Mouse (Mus musculus): ENCODE measurements around the gene Adam26b. TPM values are rescaled to one million over a fixed set of nuclear protein-coding genes. Genes with fewer than 3 reads are reported as not detected.
"Not testable (repeated sequence)": the region's sequence is repeated elsewhere in the genome, so short reads cannot be mapped to it uniquely, and the experiment has no call there.

Gene Adam26b
- polyA plus RNA-seq (2015; fragmentation: Nextera tagmentation; extraction: Ambion mirVana): not detected in 2 replicates

- not testable (repeated sequence) for H3K36me3 ChIP-seq; H3K4me2 ChIP-seq; H3K27ac ChIP-seq; H3K4me3 ChIP-seq (replicated peaks); ATAC-seq (replicated peaks; ENCODE audit: low FRiP score); H3K27me3 ChIP-seq; H3K9ac ChIP-seq; H3K9me3 ChIP-seq (replicated peaks); H3K4me1 ChIP-seq
Measured at GRCm38 (mm10) chr8:43528006-43528405, at the start of gene Adam26b. Adam26b (minus strand) TSS chr8:43528106.

DNA sequence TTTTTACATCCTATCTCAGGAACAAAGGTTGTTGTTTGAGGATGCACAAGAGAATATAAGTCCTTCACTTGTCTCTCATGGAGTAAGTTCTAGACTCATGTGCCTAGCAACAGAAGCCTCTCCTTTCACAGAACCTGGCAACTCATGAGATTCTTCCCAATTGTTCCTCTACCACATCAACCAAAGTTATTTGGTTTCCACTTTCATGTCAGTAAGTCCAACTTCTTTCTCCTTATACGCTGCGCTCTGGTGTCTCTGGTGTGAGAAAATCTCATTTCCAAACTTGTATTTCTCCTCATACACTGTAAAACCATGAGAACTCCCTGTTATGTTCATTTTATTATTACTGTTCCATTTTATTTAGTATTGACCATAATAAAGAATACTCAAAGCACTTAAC, 48.7 kb upstream of the Adam26b start, which contains the start of gene Adam26a:
Gene Adam26a (minus strand): TSS at position 101 of the 400 bp plus-strand sequence.
- H3K27ac ChIP-seq; H3K4me2 ChIP-seq; H3K36me3 ChIP-seq; H3K27me3 ChIP-seq; H3K4me1 ChIP-seq; H3K9me3 ChIP-seq (replicated peaks); ATAC-seq (replicated peaks; ENCODE audit: low FRiP score); H3K4me3 ChIP-seq (replicated peaks); H3K9ac ChIP-seq: not testable (repeated sequence)
- 92% methylated on average over 2 of the region's 2 CpGs for whole genome bisulfite sequencing

Other genes starting within 250 kb of the Adam26b start
- gene Zfp42, start 221.1 kb downstream of the Adam26b start, polyA plus RNA-seq (2015; fragmentation: Nextera tagmentation; extraction: Ambion mirVana): not detected in 2 replicates
- gene Adam26a, start 48.6 kb upstream of the Adam26b start, polyA plus RNA-seq (2015; fragmentation: Nextera tagmentation; extraction: Ambion mirVana): not detected in 2 replicates
- not detected in 2 replicates for gene Gm5346, start 99.2 kb upstream of the Adam26b start, polyA plus RNA-seq (2015; fragmentation: Nextera tagmentation; extraction: Ambion mirVana)
- gene Adam34, start 181.9 kb upstream of the Adam26b start, polyA plus RNA-seq (2015; fragmentation: Nextera tagmentation; extraction: Ambion mirVana): not detected in 2 replicates

All from kidney, embryonic 15.5 days (tissue).